Mouse (Mus musculus) forebrain, embryonic 10.5 days (tissue): ENCODE results near the gene Crisp4. TPM values are rescaled to one million over a fixed set of nuclear protein-coding genes. Genes with fewer than 3 reads are reported as not detected.

Source experiments
- DNase-seq: peaks from one replicate; pipeline ENCODE4 v3.0.0-alpha.2; 2017; ENCODE audit warnings: low spot score; ENCODE audit errors: extremely low spot score
- H3K27ac ChIP-seq: fragments of 300-500 bp; sonication (generic); 2 replicates; pipeline ENCODE4 v1.5.1; 2016; ENCODE audit warnings: mild to moderate bottlenecking
- H3K27me3 ChIP-seq: fragments of 300-500 bp; sonication (generic); 2 replicates; pipeline ENCODE4 v1.6.1; 2016; ENCODE audit warnings: mild to moderate bottlenecking; ENCODE audit not compliant: poor library complexity, severe bottlenecking
- H3K36me3 ChIP-seq: fragments of 300-500 bp; sonication (generic); replicated peaks from 2 replicates; pipeline ENCODE4 v1.6.1; 2016; ENCODE audit warnings: mild to moderate bottlenecking, moderate library complexity
- H3K4me1 ChIP-seq: fragments of 300-500 bp; sonication (generic); 2 replicates; pipeline ENCODE4 v1.6.1; 2016
- H3K4me3 ChIP-seq: fragments of 300-500 bp; sonication (generic); 2 replicates; pipeline ENCODE4 v1.5.1; 2016; ENCODE audit warnings: mild to moderate bottlenecking, moderate library complexity
- H3K9me3 ChIP-seq: fragments of 300-500 bp; sonication (generic); 2 replicates; pipeline ENCODE4 v1.6.1; 2016; ENCODE audit warnings: mild to moderate bottlenecking, moderate library complexity
- WGBS: fragments of 180-500 bp; shearing (Covaris S2); methylation state at CpG from one replicate; pipeline ENCODE4 v1.1.7; 2016; 5-methylcytosine and 5-hydroxymethylcytosine counted together
- polyA plus RNA-seq: library from polyadenylated mRNA; unstranded; fragments of >200 nt; fragmentation: Nextera tagmentation; extraction: Ambion mirVana; gene quantifications from 2 replicates; pipeline ENCODE4 v1.2.1, GENCODE M21; 2016

Crisp4 gene
- polyA plus RNA-seq, 1 experiment from 2014 or later: not detected

DNA sequence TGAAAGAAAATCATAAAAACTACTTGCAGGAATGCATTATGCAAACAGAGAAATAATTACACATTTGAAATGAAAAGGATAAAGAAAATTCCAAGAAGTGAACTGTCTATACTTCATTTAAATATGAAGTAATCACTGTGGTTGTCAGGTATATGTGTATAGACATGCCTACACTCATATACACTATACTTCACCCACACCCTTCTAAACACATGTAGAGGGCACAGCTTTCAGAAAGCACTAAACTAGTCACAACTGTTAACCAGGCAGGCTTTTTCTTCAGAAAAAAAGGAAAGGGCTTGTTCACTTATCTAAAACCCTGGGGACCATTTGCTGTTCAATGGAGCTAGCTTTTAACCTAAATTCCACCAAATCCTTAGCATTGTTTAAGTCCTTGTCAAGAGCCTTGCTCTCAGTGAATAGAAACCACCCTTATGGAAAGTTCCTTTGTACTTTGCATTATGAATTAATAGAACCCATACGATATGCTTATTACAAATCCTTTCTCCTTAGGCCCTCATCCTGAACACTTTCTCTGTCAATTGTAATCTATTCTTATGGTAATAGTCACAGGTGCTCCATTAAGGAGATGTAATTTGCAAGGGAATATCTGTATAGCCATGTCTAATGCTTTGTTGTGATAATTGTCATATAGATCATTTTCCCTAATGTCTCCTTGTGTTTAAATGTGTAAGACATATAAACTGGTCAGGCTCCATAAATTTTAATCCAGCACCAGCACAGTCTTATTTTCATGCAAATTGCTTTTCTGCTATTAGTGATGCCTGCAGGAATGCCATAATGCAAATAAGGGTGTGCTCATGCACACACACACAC lies 40.5 kb downstream of the Crisp4 start:
- H3K27me3 ChIP-seq: no peaks in the 10 kb centered on the region
- 48% methylated on average over 1 of the region's 1 CpGs for WGBS
- H3K4me3 ChIP-seq: no peak overlapping the region
- no peak for DNase-seq
- H3K4me1 ChIP-seq: peaks cover 10% of the 10 kb centered on the region
- H3K27ac ChIP-seq: no peak overlapping the region
- no peaks in the 10 kb centered on the region for H3K9me3 ChIP-seq
- no peaks in the 10 kb centered on the region for H3K36me3 ChIP-seq

Other genes starting within 250 kb of the Crisp4 start
- not detected in 2 replicates for gene Defb18, start 91.5 kb upstream of the Crisp4 start, polyA plus RNA-seq
- gene Defb41, start 119.2 kb upstream of the Crisp4 start, polyA plus RNA-seq: not detected in 2 replicates